Mouse (Mus musculus) kidney, embryonic 16.5 days (tissue): Measurements from ENCODE around the gene Orai2. TPM values are rescaled to one million over a fixed set of nuclear protein-coding genes. Genes with fewer than 3 reads are reported as not detected.
A peak's percentile ranks its signal among the peaks of the same experiment; 100 is the strongest.
"Not testable (repeated sequence)": the region's sequence is repeated elsewhere in the genome, so short reads cannot be mapped to it uniquely, and the experiment has no call there.

Experiments used
- ATAC-seq: fragments of 200-750 bp; cut with Nextera tagmentation; 2 replicates; pipeline ENCODE4 v1.8.0; 2017; ENCODE audit warnings: moderate TSS enrichment; ENCODE audit not compliant: low FRiP score, low TSS enrichment
- H3K27ac ChIP-seq: fragments of 300-500 bp; sonication (generic); 2 replicates; pipeline ENCODE4 v1.5.1; 2014; ENCODE audit warnings: low read length
- H3K27me3 ChIP-seq: fragments of 300-500 bp; sonication (generic); 2 replicates; pipeline ENCODE4 v1.6.1; 2014; ENCODE audit warnings: low read length, control low read depth, mixed read lengths; ENCODE audit not compliant: insufficient read depth
- H3K36me3 ChIP-seq: fragments of 300-500 bp; sonication (generic); 2 replicates; pipeline ENCODE4 v1.6.1; 2014; ENCODE audit warnings: low read length, control low read depth, mixed read lengths; ENCODE audit not compliant: insufficient read depth
- H3K4me1 ChIP-seq: fragments of 300-500 bp; sonication (generic); 2 replicates; pipeline ENCODE4 v1.6.1; 2014; ENCODE audit warnings: low read length, control low read depth, mixed read lengths; ENCODE audit not compliant: insufficient read depth
- H3K4me2 ChIP-seq: fragments of 300-500 bp; sonication (generic); replicated peaks from 2 replicates; pipeline ENCODE4 v1.6.1; 2014; ENCODE audit warnings: low read depth, low read length
- H3K4me3 ChIP-seq: fragments of 300-500 bp; sonication (generic); 2 replicates; pipeline ENCODE4 v1.5.1; 2014; ENCODE audit warnings: mild to moderate bottlenecking, low read length
- H3K9ac ChIP-seq: fragments of 300-500 bp; sonication (generic); replicated peaks from 2 replicates; pipeline ENCODE4 v1.6.1; 2014; ENCODE audit warnings: low read length
- H3K9me3 ChIP-seq: fragments of 300-500 bp; sonication (generic); 2 replicates; pipeline ENCODE4 v1.6.1; 2016; ENCODE audit warnings: low read length, control low read depth
- WGBS: fragments of 180-500 bp; shearing (Covaris S2); extraction: QIAGEN DNeasy Blood & Tissue Kit; methylation state at CpG from one replicate; pipeline ENCODE4 v1.1.7; 2014; 5-methylcytosine and 5-hydroxymethylcytosine counted together
- microRNA-seq: library from miRNA; unstranded; fragments of <30 nt; microRNA quantifications from one replicate; pipeline ENCODE4, GENCODE M21; 2016
- polyA plus RNA-seq: library from polyadenylated mRNA; unstranded; fragments of >200 nt; fragmentation: Nextera tagmentation; extraction: Ambion mirVana; gene quantifications from 2 replicates; pipeline ENCODE4 v1.2.1, GENCODE M21; 2015

Orai2 gene
- polyA plus RNA-seq, 1 experiment from 2014 or later = 6.1 TPM

DNA sequence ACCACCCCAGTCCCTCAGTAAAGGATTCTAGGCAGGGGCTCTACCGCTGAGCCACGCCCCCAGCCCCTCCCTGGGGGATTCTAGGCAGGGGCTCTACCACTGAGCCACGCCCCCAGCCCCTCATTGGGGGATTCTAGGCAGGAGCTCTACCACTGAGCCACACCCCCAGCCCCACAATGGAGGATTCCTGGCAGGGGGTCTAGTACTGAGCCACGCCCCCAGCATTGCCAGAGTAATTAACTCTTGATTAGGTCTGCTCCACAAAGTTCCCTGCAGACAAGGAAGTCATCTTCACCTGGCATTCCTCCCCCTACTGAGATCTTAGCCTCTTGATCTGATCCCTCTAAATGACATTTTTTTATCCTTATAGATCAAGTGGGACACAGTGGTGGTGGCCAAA, 57.0 kb downstream of the Orai2 start:
- WGBS = 27% methylated on average over 3 of the region's 4 CpGs
- not testable (repeated sequence) for H3K9ac ChIP-seq, H3K4me2 ChIP-seq

GRCm38 (mm10) chr5:136109042-136109441, 61.5 kb downstream of the Orai2 start:
- H3K36me3 ChIP-seq = 0 out of 2 replicates have a peak, but pooled peaks cover 5% of the 10 kb centered on the region
- WGBS = 74% methylated on average over 3 of the region's 3 CpGs

More for the DNA sequence above, 57.0 kb downstream of the Orai2 start:
- not testable (repeated sequence) for H3K27ac ChIP-seq, H3K27me3 ChIP-seq, ATAC-seq, H3K9me3 ChIP-seq, H3K4me3 ChIP-seq, H3K36me3 ChIP-seq
- H3K4me1 ChIP-seq = peaks cover 20% of the 10 kb centered on the region

GRCm38 (mm10) chr5:136108486-136108885, 62.0 kb downstream of the Orai2 start:
- Histone ChIP-seq H3K4me1 (no peaks in the 10 kb centered on the region), H3K4me3 (no peak overlapping the region), H3K36me3 (0 out of 2 replicates have a peak, but pooled peaks cover 6% of the 10 kb centered on the region), H3K4me2 (no peak overlapping the region), H3K9ac (no peak overlapping the region), H3K27ac (no peak overlapping the region), H3K27me3 (no peaks in the 10 kb centered on the region), H3K9me3 (peaks cover 4% of the 10 kb centered on the region; the same call in 1 of the 2 replicates)
- 34% methylated on average over 2 of the region's 2 CpGs for WGBS
- ATAC-seq = no peak

More at GRCm38 (mm10) chr5:136109042-136109441, 61.5 kb downstream of the Orai2 start:
- Histone ChIP-seq H3K4me2 (no peak overlapping the region), H3K27ac (no peak overlapping the region), H3K4me3 (no peak overlapping the region), H3K9me3 (peaks cover 4% of the 10 kb centered on the region; the same call in 1 of the 2 replicates), H3K27me3 (no peaks in the 10 kb centered on the region), H3K4me1 (no peaks in the 10 kb centered on the region), H3K9ac (no peak overlapping the region)
- no peak for ATAC-seq

DNA sequence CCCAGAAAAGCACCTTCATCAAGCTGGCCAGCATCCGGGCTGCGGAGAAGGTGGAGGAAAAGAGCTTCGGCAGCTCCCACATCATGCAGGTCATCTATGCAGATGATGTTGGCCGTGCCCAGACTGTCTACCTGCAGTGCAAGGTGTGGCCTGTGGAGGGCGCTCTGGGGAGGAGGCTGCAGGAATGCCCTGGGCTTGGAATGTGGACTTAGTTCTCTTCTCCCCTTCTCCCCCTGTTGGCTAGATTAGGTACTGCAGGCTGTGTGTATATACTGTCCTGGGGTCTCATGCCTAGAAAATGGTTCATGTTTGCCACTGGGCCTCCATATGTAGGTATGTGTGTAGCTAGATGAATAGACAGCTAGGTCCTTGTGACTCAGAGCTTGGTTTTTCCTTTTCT, 66.0 kb downstream of the Orai2 start:
- 92% methylated on average over 5 of the region's 5 CpGs for WGBS
- Histone ChIP-seq H3K27ac (no peak overlapping the region), H3K4me3 (no peak overlapping the region), H3K4me2 (no peak overlapping the region), H3K9ac (no peak overlapping the region), H3K4me1 (0 out of 2 replicates have a peak, but pooled peaks cover 4% of the 10 kb centered on the region), H3K27me3 (no peaks in the 10 kb centered on the region), H3K36me3 (0 out of 2 replicates have a peak, but pooled peaks cover 6% of the 10 kb centered on the region), H3K9me3 (peaks cover 4% of the 10 kb centered on the region; the same call in 1 of the 2 replicates)
- no peak for ATAC-seq

DNA sequence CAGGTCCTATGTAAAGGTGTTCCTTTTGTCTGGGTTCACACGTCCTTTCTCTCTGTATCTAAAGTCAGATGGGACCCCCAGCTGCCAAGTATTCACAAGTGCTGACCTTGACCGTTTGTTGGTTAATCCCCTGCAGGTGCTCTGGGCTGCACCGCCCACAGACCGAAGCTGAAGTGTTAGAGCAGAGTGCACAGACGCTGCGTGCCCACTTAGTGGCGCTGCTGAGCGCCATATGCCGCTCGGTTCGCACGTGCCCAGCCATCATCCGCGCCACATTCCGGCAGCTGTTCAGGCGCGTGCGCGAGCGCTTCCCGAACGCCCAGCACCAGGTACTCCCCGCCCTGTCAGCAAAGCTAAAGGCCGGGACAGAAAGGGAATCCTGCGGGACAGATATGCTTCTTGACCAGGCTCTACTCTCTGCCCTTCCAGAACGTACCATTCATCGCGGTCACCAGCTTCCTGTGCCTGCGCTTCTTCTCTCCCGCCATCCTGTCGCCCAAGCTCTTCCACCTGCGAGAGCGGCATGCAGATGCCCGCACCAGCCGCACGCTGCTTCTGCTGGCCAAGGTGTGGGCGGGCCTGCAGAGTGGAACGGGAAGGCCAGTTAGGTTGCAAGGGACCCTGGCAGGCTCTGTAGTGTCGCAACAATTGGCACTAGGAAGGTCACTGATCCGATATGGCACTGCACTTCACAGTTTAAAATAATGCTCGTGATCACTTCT, 68.3 kb downstream of the Orai2 start:
- H3K4me3 ChIP-seq = peak overlapping the region; percentile 36
- 0 out of 2 replicates have a peak, but pooled peaks cover 6% of the 10 kb centered on the region for H3K36me3 ChIP-seq
- H3K4me2 ChIP-seq = peak overlapping the region; percentile 73
- ATAC-seq = peak; percentile 83
- no peaks in the 10 kb centered on the region for H3K27me3 ChIP-seq
- peak overlapping the region; percentile 60 for H3K9ac ChIP-seq
- 0 out of 2 replicates have a peak, but pooled peaks cover 4% of the 10 kb centered on the region for H3K4me1 ChIP-seq
- peaks cover 4% of the 10 kb centered on the region; the same call in 1 of the 2 replicates for H3K9me3 ChIP-seq
- WGBS = 7% methylated on average over 41 of the region's 41 CpGs
- no peak overlapping the region for H3K27ac ChIP-seq

DNA sequence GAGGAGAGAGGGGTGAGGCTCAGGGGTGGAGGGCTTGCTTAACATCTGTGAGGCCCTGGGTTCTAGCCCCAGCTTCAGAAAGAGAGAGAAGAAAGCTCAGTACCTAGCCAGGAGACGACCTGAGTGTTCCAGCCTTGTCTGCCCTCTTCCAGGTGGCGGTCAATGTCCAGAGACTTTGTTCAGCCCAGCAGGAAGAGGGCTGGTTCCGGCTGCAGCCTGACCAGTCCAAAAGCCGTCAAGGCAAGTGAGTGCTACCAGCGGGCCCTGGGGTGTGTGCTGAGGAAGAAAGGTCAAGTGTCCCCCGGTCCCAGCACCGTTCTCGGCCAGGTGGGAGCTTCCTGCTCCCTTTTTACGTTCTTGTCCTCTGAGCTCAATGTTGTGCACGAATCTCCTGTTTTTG, 72.0 kb downstream of the Orai2 start:
- Histone ChIP-seq H3K4me3 (no peak overlapping the region), H3K4me1 (0 out of 2 replicates have a peak, but pooled peaks cover 4% of the 10 kb centered on the region), H3K27me3 (no peaks in the 10 kb centered on the region), H3K9me3 (no peaks in the 10 kb centered on the region), H3K4me2 (no peak overlapping the region), H3K9ac (no peak overlapping the region), H3K27ac (no peak overlapping the region), H3K36me3 (no peaks in the 10 kb centered on the region)
- no peak for ATAC-seq
- 72% methylated on average over 10 of the region's 10 CpGs for WGBS

Small RNAs within 50 kb of the gene (microRNA-seq; reads per million reads assigned to microRNA genes)
- gene Mir7035 = 1.7 reads per million, percentile 5 among the genes with 10 or more reads in this experiment

Other genes with a start within 250 kb of the Orai2 start
- gene Ywhag, start 236.1 kb downstream of the Orai2 start, polyA plus RNA-seq = 193 and 202 TPM in 2 replicates
- gene Ssc4d, start 196.2 kb downstream of the Orai2 start, polyA plus RNA-seq = 11.3 and 11.8 TPM in 2 replicates
- 0.18 and 0.20 TPM in 2 replicates for gene Zp3, start 190.6 kb downstream of the Orai2 start, polyA plus RNA-seq
- 32.9 and 36.3 TPM in 2 replicates for gene Dtx2, start 175.9 kb downstream of the Orai2 start, polyA plus RNA-seq
- gene Upk3b, start 132.2 kb downstream of the Orai2 start, polyA plus RNA-seq = 3.6 and 6.1 TPM in 2 replicates
- gene Upk3bl, start 116.2 kb downstream of the Orai2 start, polyA plus RNA-seq = 2.2 and 3.6 TPM in 2 replicates
- 15.9 and 18.5 TPM in 2 replicates for gene Rasa4, start 86.8 kb downstream of the Orai2 start, polyA plus RNA-seq
- gene Polr2j, start 54.1 kb downstream of the Orai2 start, polyA plus RNA-seq = 243 and 245 TPM in 2 replicates
- 39.5 and 40.2 TPM in 2 replicates for gene Lrwd1, start 34.6 kb downstream of the Orai2 start, polyA plus RNA-seq
- 19.3 and 20.2 TPM in 2 replicates for gene Alkbh4, start 34.6 kb downstream of the Orai2 start, polyA plus RNA-seq
- gene Prkrip1, start 28.2 kb upstream of the Orai2 start, polyA plus RNA-seq = 47.1 and 52.0 TPM in 2 replicates
- 5.0 and 5.3 TPM in 2 replicates for gene Sh2b2, start 75.8 kb upstream of the Orai2 start, polyA plus RNA-seq